Mouse (Mus musculus): ENCODE measurements around the gene Kctd18. TPM values are rescaled to one million over a fixed set of nuclear protein-coding genes. Genes with fewer than 3 reads are reported as not detected.

Kctd18 gene
- polyA plus RNA-seq, 1 experiment = 21.3 TPM

DNA sequence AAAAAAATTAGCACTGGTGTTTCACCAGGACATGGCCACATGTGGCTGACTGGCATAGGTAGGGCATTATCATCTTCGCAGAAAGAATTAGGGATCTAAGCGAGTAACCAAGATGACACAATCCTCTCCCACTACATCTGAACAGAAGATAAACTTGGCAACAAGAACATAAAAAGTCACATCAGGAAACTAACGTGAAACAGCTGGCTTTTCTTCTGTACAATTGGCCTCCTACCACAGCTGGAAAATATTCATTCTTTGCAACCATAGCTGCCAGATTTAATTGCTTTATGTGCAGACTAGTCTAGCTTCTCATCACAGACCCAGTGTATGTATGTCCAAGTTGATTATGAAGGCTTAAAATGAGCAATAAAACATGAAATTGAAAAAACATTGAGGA lies 112.8 kb downstream of the Kctd18 start:
- TF ChIP-seq EP300 (IDR thresholded peaks at IDR 0.05; ENCODE audit: insufficient read depth, low read depth, low read length) (no peak), CTCF (IDR thresholded peaks at IDR 0.05; ENCODE audit: low read depth, low read length) (no peak), POLR2A (IDR thresholded peaks at IDR 0.05; ENCODE audit: insufficient read depth, low read length) (no peak)
- Histone ChIP-seq H3K36me3 (ENCODE audit: control insufficient read depth, insufficient read depth, low read length, poor library complexity, severe bottlenecking) (no peaks in the 10 kb centered on the region), H3K4me3 (ENCODE audit: low read depth, low read length) (no peak overlapping the region), H3K9ac (ENCODE audit: low read depth, poor library complexity, severe bottlenecking) (no peak overlapping the region), H3K27ac (ENCODE audit: insufficient read depth, low read length) (no peak overlapping the region), H3K27me3 (ENCODE audit: control insufficient read depth, insufficient read depth, low read length, poor library complexity, severe bottlenecking) (no peaks in the 10 kb centered on the region), H3K4me1 (ENCODE audit: control insufficient read depth, insufficient read depth, low read length) (no peaks in the 10 kb centered on the region), H3K9me3 (replicated peaks; ENCODE audit: control insufficient read depth, insufficient read depth, low read length, poor library complexity, severe bottlenecking) (no peaks in the 10 kb centered on the region)

Other genes starting within 250 kb of the Kctd18 start
- gene Spats2l, start 244.8 kb downstream of the Kctd18 start, polyA plus RNA-seq (2011; ENCODE audit: insufficient read depth, insufficient read length, low read depth, missing spikeins) = 13.6 and 14.1 TPM in 2 replicates
- 88.7 and 99.4 TPM in 2 replicates for gene Sgo2a, start 23.0 kb downstream of the Kctd18 start, polyA plus RNA-seq (2011; ENCODE audit: insufficient read depth, insufficient read length, low read depth, missing spikeins)
- gene Aox1, start 11.0 kb upstream of the Kctd18 start, polyA plus RNA-seq (2011; ENCODE audit: insufficient read depth, insufficient read length, low read depth, missing spikeins) = 0.37 and 0.52 TPM in 2 replicates
- gene Aox3, start 94.2 kb upstream of the Kctd18 start, polyA plus RNA-seq (2011; ENCODE audit: insufficient read depth, insufficient read length, low read depth, missing spikeins) = 0.97 and 1.5 TPM in 2 replicates
- gene Aox4, start 191.4 kb upstream of the Kctd18 start, polyA plus RNA-seq (2011; ENCODE audit: insufficient read depth, insufficient read length, low read depth, missing spikeins) = not detected in 2 replicates